Mouse (Mus musculus): ENCODE results near the gene Ttc13. TPM values are rescaled to one million over a fixed set of nuclear protein-coding genes. Genes with fewer than 3 reads are reported as not detected.

The Ttc13 gene
- total RNA-seq, 2 experiments from 2014 or later: 49.9 to 52.3 TPM

Other genes starting within 250 kb of the Ttc13 start
- 9.3 and 12.8 TPM in 2 replicates for gene Cog2, start 201.2 kb downstream of the Ttc13 start, total RNA-seq (2015)
- gene Cog2, start 201.2 kb downstream of the Ttc13 start, total RNA-seq (2017): 20.9 and 27.4 TPM in 2 replicates
- not detected in 2 replicates for gene Agt, start 152.3 kb downstream of the Ttc13 start, total RNA-seq (2015)
- not detected in 2 replicates for gene Agt, start 152.3 kb downstream of the Ttc13 start, total RNA-seq (2017)
- not detected in 2 replicates for gene Capn9, start 145.9 kb downstream of the Ttc13 start, total RNA-seq (2015)
- gene Capn9, start 145.9 kb downstream of the Ttc13 start, total RNA-seq (2017): not detected in 2 replicates
- 6.3 and 7.0 TPM in 2 replicates for gene 2310022B05Rik, start 58.6 kb downstream of the Ttc13 start, total RNA-seq (2015)
- gene 2310022B05Rik, start 58.6 kb downstream of the Ttc13 start, total RNA-seq (2017): 3.0 and 3.1 TPM in 2 replicates
- 10.1 and 13.3 TPM in 2 replicates for gene Arv1, start 156 bp upstream of the Ttc13 start, total RNA-seq (2015)
- gene Arv1, start 156 bp upstream of the Ttc13 start, total RNA-seq (2017): 4.0 and 5.8 TPM in 2 replicates
- not detected in 2 replicates for gene Fam89a, start 29.8 kb upstream of the Ttc13 start, total RNA-seq (2015)
- gene Fam89a, start 29.8 kb upstream of the Ttc13 start, total RNA-seq (2017): not detected in 2 replicates
- not detected in 2 replicates for gene Trim67, start 71.1 kb upstream of the Ttc13 start, total RNA-seq (2015)
- 0.07 TPM in 1 of 2 replicates, not detected in the other for gene Trim67, start 71.1 kb upstream of the Ttc13 start, total RNA-seq (2017)
- 108 and 116 TPM in 2 replicates for gene Gnpat, start 141.1 kb upstream of the Ttc13 start, total RNA-seq (2015)
- gene Gnpat, start 141.1 kb upstream of the Ttc13 start, total RNA-seq (2017): 103 and 104 TPM in 2 replicates
- gene 2810004N23Rik, start 141.1 kb upstream of the Ttc13 start, total RNA-seq (2015): 29.7 and 35.7 TPM in 2 replicates
- 68.5 and 72.1 TPM in 2 replicates for gene 2810004N23Rik, start 141.1 kb upstream of the Ttc13 start, total RNA-seq (2017)
- gene Exoc8, start 175.7 kb upstream of the Ttc13 start, total RNA-seq (2015): 7.9 and 8.7 TPM in 2 replicates
- gene Exoc8, start 175.7 kb upstream of the Ttc13 start, total RNA-seq (2017): 12.8 and 17.7 TPM in 2 replicates
- gene Sprtn, start 175.9 kb upstream of the Ttc13 start, total RNA-seq (2015): 15.7 and 19.1 TPM in 2 replicates
- 19.6 and 25.5 TPM in 2 replicates for gene Sprtn, start 175.9 kb upstream of the Ttc13 start, total RNA-seq (2017)
- 30.2 and 32.0 TPM in 2 replicates for gene Egln1, start 227.3 kb upstream of the Ttc13 start, total RNA-seq (2015)
- 21.9 and 25.0 TPM in 2 replicates for gene Egln1, start 227.3 kb upstream of the Ttc13 start, total RNA-seq (2017)